Mouse (Mus musculus) c-Kit-negative CD71-positive TER-119-positive erythroid progenitor cells, embryonic 14.5 days (primary cell): ENCODE results near the gene Myo1e.

Experiments
- DNase-seq: peaks from one replicate; pipeline ENCODE4 v3.0.0-alpha.2; 2013; ENCODE audit warnings: low read depth, low spot score

Gene Myo1e

DNA sequence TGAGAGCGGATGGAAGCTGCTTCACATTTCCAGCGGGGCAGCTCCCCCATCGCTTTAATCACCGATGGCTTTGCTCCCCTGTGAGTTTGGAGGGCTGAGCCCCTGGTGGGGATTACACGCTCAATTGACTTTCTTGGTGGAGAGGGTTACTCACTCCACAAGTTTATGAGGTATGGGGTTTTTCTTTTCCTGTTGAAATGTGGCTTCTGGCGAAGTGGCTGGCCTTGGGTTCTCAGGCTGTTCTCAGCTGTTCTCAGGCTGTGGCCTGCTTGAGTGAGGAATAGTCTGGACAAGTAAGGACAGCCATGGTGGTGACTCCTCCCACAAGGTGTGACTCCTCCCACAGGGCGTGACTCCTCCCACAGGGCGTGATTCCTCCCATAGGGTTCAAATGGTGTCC lies 149.1 kb downstream of the Myo1e start:
- no peak for DNase-seq

GRCm38 (mm10) chr9:70359402-70360131 lies 152.4 kb downstream of the Myo1e start:
- no peak for DNase-seq

- DNase-seq, result no peak
Measured at GRCm38 (mm10) chr9:70364741-70365140, 157.6 kb downstream of the Myo1e start.

DNA sequence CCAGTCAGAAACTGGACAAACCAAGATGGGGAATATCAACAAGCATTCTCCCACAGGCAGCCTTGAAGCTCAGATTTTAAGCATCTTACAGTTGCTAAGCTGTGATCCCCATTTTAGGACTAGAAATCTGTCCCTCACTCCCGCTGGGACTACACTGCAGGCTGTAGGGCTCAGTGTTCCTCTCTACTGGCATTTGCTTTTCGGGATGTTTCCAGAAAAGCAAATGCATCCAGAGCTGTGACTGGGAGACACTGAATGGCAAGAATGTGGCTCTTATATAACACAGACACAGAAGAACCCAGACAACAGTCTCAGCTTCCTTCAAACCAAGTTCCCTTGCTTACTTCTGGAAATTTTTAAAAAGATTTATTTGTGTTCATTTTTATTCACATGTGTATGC lies 158.8 kb downstream of the Myo1e start:
- DNase-seq, result no peak

GRCm38 (mm10) chr9:70366898-70367297 lies 159.7 kb downstream of the Myo1e start:
- no peak for DNase-seq

DNA sequence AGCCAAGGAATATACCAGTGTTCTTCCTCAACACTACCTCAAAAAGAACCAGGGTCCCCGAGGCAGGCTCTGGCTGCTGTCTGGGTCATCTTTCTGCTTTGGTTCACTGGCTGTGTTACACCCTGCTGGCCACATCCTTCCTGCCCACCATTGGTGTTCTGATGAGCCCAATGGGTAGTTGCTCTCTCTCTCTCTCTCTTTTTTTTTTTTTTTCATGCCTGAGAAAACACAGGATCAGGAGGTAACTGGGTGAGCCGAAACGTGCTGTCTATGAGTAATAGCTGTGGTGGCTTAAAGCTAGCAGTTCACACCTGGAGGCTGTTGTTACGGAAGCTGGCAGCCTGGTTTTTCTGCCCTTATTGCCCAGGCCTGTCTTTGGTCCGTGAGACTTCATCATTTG lies 164.5 kb downstream of the Myo1e start:
- DNase-seq, result no peak

- DNase-seq, result no peak
Measured at GRCm38 (mm10) chr9:70379502-70380467, 172.6 kb downstream of the Myo1e start.

- DNase-seq, result no peak
Measured at GRCm38 (mm10) chr9:70382091-70382490, 174.9 kb downstream of the Myo1e start.

GRCm38 (mm10) chr9:70383750-70384149 lies 176.6 kb downstream of the Myo1e start:
- no peak for DNase-seq

DNA sequence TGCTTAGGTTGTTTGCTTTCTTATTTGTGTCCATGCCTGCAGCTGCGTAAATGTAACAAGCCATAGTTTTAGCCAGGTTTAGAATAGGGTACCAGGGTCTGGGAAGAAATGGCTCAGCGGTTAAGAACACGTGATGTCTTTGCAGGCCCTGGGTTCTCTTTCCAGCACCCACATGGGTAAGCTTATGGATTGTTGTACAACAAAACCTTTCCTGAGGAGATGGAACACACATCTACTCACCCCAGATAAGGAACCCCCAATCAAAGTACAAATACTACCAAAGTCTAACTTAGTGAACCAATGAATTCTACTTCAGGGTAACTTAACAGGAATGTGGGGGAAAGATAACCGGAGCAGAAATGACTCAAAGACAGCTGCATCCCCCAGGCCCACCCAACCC lies 177.3 kb downstream of the Myo1e start:
- DNase-seq, result no peak

DNA sequence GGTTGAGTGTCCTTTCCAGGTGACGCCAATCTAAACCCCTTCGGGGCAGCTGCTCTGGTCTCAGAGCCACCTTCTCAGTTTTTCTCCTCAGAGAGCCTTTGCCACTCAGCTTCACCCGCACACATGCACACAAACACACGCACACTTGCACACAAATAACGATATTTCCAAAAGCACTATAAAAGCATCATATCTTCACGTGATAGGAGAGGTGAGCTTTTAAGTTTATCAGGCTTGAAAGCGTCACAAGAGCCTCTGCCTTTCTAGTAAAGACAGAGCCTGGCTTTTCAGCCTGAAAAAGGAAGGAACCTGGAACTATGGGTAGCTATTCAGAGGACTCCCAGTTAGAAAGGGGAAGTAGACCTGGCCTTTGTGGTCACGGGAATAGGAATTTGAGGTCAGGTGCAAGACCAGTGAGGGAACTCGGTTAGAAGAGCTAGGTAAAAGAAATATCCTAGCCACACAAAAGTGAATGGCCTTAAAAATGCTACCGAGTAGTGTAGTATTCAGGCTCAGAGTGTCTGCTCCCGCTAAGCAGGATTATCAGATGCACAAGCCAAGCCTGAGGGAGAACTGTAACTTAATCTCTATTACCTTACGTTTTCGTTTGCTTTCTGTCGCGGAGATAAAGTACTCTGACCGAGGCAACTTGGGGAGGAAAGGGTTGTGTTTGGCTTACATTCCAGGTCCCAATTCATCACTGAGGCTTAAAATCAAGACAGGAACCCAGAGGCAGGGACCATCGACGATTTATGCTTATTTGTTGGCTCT lies 178.0 kb downstream of the Myo1e start:
- DNase-seq, result no peak

- DNase-seq, result no peak
Measured at GRCm38 (mm10) chr9:70387410-70388119, 180.4 kb downstream of the Myo1e start.

DNA sequence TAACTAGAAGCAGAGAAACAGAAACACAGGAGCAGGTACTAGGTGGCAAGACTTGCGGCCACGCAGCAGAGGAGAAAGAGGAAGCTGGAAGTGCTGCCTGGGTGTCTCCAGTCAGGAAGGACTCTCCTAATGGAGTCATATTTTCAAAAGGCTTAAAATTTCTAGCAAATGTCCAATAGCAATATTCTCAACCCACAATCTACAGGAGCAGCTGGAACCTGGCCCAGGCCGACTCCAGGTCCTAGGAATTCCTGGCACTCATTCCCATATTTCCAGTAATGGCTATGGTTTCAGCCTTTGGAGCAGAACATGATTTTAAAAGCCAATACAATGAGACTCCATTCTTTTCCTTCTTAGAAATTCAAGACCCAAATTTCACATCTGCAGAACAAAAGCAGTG lies 182.4 kb downstream of the Myo1e start:
- DNase-seq, result no peak

- no peak for DNase-seq
Measured at GRCm38 (mm10) chr9:70391042-70391441, 183.9 kb downstream of the Myo1e start.

- DNase-seq, result no peak
Measured at GRCm38 (mm10) chr9:70391660-70392562, 184.8 kb downstream of the Myo1e start.

DNA sequence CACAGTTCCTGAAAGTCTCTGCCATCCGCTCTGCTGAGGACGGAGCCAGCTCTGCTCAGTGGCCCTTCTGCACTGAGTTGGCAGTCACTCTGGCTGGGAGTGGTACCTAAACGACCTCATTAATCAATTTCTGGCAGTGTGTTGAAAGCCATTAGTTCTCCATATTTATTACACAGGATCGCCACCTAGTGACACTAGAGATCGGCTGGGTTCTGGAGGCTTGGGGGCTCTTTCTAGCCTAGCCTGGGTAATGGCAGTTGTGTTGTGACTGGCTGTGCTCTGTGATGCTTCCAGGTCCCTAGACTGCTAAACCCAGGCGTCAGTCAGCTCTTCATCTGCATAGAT lies 185.4 kb downstream of the Myo1e start:
- no peak for DNase-seq

DNA sequence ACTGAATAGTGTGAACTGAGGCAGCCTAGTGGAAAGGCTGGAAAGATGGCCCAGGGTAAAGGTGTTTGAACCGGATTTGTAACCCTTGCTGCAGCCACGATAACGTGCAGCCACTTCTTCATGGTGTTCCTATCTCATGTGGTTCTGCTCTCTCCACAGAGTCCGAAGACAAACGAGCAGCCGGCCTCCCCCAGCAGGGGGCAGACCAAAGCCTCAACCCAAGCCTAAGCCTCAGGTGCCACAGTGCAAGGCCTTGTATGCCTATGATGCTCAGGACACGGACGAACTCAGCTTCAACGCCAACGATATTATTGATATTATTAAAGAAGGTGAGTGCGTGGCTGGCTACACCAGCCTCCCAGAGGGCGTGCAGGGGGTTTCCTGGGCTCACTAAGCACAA lies 188.5 kb downstream of the Myo1e start:
- no peak for DNase-seq

- DNase-seq, result no peak
Measured at GRCm38 (mm10) chr9:70396083-70396482, 188.9 kb downstream of the Myo1e start.

GRCm38 (mm10) chr9:70401937-70402539 lies 194.9 kb downstream of the Myo1e start:
- no peak for DNase-seq

DNA sequence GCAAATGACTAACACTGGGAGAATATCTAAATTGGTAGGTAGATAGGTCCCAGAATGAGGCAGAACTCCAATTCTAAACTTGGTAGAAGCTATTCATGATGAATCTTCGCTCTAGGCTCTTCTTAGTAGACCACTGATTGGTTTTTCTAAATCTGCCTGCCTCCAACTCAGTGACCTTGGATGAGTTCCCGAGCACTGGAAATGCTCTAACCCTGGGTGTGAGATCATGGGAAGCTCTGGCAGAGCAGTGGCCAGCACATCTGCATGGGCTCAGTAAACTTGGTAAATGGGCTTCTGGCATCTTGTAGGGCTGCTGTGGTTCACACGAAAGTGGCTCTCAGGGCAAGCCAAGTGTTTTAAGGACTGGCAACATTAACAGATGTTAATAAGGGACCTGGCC lies 199.4 kb downstream of the Myo1e start:
- no peak for DNase-seq
